Mouse (Mus musculus): ENCODE measurements around the gene Raf1.

Gene Raf1

DNA sequence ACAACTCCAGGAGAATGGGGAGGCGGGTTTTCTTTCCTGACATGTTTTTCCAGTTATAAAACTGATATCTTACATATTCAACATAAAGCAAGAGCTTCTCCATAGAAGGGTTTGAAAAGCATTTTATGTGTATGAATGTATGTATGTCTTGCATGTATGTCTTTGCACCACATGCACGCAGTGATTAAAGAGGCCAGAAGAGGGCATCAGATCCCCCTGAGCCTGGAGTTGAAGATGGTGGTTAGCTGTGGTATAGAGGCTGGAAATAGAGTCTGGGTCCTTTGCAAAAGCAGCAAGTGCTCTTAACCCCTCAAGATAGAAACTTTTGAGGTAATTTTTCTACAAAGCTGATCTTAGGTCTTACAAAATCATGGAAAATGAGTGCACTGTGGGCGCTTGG is 67.3 kb downstream of the Raf1 start:
- WGBS: 68% methylated on average over 3 of the region's 3 CpGs

DNA sequence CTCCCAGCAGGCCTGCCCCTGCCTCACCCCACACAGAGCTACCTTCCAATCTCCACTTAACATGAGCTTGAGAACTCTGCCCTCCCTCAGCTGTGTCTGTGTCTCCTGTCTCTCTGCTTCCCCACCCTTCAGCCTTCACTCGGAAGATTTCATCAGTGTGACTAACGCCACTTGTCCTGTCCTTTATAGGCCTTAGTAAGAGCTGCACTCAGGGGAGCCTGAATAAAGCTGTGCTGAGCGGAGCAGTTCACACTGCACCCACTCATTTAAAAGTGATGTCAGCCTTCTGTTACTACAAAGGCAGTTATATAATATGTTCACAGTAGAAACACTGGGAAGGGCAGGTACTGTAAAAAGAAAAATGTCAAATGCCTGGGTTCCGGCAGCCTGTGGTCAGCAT is 69.0 kb downstream of the Raf1 start:
- 36% methylated on average over 4 of the region's 4 CpGs for WGBS

GRCm38 (mm10) chr6:115606461-115606860 is 70.0 kb downstream of the Raf1 start:
- 84% methylated on average over 1 of the region's 1 CpGs for WGBS

GRCm38 (mm10) chr6:115601715-115602523 is 74.5 kb downstream of the Raf1 start, which contains the start of gene Mkrn2:
Gene Mkrn2, plus strand, starts transcription at chr6:115601902.
- WGBS: under 1% methylated on average over 57 of the region's 61 CpGs

GRCm38 (mm10) chr6:115601322-115601714 is 75.1 kb downstream of the Raf1 start:
- WGBS: 66% methylated on average over 4 of the region's 4 CpGs

- 86% methylated on average over 3 of the region's 3 CpGs for WGBS
Observed at GRCm38 (mm10) chr6:115595667-115596066, 80.8 kb downstream of the Raf1 start.

GRCm38 (mm10) chr6:115594463-115594862 is 82.0 kb downstream of the Raf1 start:
- 87% methylated on average over 3 of the region's 3 CpGs for WGBS

DNA sequence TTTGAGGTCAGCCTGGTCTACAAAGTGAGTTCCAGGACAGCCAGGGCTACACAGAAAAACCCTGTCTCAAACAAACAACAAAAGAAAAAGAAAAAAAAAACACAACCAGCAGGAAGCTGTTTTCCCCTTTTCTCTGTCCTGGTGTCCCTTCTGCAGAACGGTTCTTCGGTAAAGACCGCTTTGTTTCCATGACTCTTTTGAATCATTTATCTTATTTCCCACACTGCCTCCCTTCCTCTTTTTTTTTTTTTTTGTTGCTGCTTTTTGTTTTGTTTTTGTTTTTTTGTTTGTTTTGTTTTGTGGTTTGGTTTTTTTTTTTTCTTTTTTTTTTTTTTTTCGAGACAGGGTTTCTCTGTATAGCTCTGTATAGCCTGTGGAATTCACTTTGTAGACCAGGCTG is 83.2 kb downstream of the Raf1 start:
- WGBS: 72% methylated on average over 4 of the region's 4 CpGs

DNA sequence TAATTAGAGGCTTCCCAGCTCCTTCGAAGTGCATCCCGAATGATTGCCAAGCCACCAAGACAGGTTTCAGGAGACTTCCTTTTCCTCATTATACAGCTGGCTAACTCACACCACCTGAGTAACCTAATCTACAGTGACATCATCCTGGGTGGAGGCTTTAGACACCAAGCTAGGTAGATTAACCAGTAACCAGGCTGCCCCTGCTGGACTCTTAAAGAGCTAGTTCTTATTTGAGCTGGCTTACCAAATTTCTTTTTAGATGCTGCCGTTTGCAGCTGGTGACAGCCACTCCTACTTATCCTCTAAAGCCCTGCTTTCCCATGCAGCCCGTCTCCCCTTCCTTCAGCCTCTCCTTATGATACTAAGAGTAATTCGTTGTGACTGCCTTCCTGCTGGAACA is 84.0 kb downstream of the Raf1 start, which contains the start of gene Mkrn2os:
TSS of gene Mkrn2os (minus strand) at position 119 of the 400 bp plus-strand sequence.
- 59% methylated on average over 5 of the region's 5 CpGs for WGBS

GRCm38 (mm10) chr6:115591692-115592359 is 84.6 kb downstream of the Raf1 start:
- WGBS: 89% methylated on average over 19 of the region's 19 CpGs

- WGBS: 82% methylated on average over 10 of the region's 10 CpGs
Observed at GRCm38 (mm10) chr6:115586321-115586720, 90.1 kb downstream of the Raf1 start.

DNA sequence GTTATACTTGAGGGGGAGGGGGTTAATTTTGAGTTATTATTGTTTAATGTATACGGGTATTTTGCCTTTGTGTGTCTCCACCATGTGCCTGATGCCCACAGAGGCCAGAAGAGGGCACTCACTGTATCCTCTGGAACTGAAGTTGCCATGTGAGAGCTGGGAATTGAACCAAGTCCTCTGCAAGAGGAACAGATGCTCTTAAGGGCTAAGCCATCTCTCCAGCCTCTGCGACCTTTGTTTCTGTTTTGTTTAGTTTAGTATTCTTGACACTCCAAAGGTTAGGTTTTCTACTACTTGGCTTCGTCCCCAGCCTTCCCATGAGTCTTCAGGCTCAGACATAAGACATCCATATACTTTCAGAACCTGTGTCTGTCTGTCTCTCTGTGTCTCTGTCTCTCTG is 92.3 kb downstream of the Raf1 start:
- 72% methylated on average over 3 of the region's 3 CpGs for WGBS

DNA sequence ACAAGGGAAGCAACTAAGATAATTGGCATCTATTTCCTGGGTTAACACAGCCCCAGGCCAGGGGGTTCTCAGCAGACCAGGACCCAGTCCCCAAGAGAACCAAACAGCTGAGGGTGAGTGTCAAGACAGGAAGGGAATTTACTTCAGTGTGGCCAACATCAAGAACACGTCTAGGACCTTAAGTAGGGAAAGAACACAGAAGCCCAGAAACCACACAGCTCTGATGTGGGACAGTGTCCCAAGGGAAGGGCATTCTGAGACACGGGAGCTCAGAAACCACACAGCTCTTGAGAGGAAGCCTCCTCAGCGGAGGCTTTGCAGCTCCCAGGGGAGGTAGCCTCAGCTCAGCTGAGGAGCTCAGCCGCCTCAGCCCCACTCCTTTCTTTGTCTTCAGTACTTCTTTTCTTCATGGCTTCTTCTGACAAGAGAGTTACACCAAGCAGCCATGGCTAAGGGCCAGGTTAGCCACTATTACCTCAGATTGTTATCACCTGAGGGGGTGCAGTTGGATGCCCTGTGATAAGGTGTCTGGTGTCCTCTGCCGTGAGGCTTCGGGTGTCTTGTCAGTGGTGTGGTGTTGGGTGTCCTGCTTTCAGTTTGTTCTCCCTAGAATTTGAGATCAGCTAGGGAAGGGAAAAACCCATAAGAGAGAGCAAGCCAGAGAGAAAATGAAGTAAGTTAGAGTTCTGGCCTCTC is 92.9 kb downstream of the Raf1 start:
- WGBS: 87% methylated on average over 6 of the region's 6 CpGs

GRCm38 (mm10) chr6:115582328-115583115 is 93.9 kb downstream of the Raf1 start:
- 84% methylated on average over 10 of the region's 10 CpGs for WGBS

GRCm38 (mm10) chr6:115580810-115581209 is 95.6 kb downstream of the Raf1 start:
- 80% methylated on average over 3 of the region's 3 CpGs for WGBS

DNA sequence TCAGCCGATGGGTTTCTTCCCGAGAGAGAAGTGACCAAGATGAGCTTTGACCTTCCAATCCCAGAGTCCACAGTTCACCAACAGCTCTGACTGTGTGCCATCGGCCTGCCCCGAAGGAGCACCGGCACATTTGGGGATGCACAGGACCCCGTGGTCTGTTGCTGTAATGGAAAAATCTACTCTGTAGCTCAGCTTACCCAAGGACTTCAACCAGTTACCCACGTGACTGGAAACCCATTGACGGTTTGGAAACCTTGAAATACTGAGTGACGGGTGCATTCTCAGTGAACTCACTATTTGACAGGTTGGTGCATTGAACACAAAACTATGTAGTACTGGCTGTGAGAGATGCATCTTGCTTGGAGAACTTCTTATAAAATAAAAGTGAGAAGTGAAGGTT is 98.5 kb downstream of the Raf1 start:
- 85% methylated on average over 9 of the region's 9 CpGs for WGBS

- 88% methylated on average over 5 of the region's 5 CpGs for WGBS
Observed at GRCm38 (mm10) chr6:115577407-115577806, 99.0 kb downstream of the Raf1 start.

DNA sequence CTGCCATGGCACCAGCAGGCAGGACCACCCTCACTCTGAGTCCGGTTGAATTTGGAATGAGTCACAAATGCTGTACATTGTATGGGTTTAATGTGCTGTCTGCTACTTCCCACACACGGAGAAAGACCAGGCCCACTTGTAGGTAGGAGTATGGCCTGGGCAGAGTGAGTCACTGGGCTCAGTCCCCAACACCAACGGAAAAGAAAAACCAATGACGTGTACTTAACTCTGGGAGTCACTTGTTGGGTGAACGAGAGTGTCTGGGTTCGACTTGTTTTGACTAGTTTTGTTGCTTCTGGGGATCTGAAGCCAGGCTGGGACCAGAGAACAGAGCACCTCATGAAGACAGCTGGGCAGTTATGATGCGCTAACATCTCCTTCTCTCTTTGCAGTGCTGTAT is 102.3 kb downstream of the Raf1 start:
- 69% methylated on average over 7 of the region's 7 CpGs for WGBS

All from cerebral cortex, adult 2 months (tissue).